Mouse (Mus musculus) urinary bladder, adult 18-20 months (tissue): Measurements from ENCODE around the gene Nell1.

Source experiments
- DNase-seq, 2 experiments: peaks; one replicate each; pipeline ENCODE4 v3.0.0; 2022; ENCODE audit warnings: low spot score in 2 of 2, mixed read lengths in 2 of 2

Nell1 gene

DNA sequence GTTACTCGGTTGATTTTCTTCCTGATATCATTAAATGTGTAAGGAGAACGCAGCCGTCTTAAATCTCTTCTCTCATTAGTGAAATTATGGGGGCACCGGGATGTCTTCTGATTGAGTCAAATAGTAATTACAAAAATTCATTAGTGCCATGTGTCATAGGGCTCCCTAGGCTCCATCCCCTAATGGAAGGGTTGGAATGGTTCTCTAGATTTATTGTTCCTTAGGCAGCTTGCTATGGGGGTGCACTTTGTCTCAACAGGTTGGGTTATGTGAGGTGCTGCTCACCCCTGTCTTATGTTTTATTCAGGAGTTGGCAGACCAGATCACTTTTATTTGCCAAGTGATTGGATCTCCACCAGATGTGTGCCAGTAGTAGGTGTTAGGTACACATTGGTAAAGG is 75.5 kb downstream of the Nell1 start:
- no peak for DNase-seq

DNA sequence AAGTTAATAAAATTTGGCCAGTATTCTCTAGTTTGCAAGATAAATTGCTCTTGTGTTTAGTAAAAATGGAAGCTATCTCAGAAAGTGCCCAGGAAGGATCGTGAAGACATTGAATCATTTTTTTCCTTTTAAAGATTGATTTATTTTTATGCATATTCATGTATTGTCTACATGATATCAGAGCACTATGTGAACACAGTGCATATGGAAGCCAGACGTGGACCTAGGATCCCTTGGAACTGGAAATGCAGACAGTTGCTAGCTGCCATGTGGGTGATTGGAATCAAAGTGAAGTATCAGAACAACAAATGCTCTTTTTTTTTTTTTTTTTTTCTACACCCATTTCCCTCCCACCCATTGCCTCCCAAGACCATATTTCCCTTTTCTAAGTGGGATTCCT is 79.0 kb downstream of the Nell1 start:
- no peak for DNase-seq

DNA sequence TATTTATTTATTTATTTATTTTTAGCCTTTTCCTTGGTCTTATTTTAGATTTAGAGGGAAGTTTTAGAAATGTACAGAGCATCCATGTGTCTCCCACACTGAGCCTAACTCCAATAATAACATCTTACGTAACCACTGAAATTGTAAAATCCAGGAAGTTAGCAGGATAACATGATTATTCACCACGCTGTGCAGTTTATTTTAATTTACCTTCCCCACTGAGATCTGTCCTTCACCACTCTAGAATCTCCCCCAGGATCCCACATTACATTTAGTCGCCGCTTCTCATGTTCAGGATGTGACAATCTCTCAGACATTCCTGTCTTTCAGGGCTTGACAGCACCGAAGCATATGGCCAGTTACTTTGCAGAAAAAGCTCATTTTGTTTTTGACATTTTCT is 119.8 kb downstream of the Nell1 start:
- DNase-seq: no peak

DNA sequence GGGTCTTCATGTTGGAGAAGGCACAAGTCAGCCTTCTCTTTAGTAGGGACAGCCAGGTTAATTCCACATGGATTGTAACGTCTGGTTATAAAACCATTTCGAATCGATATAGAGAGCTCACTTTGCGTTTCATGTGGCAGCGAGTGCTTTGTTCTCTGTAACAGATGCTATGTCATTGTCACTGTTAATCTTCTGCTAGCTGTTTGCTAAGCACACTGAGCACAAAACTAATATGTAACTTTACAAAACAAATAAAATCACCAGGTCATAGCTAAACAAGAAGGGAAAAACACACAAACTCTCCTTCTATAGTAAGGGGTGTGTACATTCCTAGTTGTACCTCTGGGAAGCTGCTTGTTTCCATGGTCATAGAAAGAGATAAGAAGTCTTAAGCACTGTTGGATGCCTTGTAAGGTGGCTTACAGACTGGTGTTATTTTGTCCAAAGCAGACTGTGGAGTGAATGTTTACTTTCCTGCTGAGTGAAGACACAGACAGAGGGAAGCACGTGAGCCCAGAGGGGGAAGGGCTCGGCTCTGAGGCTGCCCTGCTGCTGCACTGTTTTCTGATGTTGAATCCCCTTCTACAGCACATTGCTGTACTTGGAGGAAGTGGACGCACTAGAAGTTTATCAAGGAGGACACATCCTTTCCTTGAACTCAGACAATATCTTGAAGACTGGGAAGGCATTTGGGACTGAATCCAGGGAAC is 131.1 kb downstream of the Nell1 start:
- DNase-seq: no peak

DNA sequence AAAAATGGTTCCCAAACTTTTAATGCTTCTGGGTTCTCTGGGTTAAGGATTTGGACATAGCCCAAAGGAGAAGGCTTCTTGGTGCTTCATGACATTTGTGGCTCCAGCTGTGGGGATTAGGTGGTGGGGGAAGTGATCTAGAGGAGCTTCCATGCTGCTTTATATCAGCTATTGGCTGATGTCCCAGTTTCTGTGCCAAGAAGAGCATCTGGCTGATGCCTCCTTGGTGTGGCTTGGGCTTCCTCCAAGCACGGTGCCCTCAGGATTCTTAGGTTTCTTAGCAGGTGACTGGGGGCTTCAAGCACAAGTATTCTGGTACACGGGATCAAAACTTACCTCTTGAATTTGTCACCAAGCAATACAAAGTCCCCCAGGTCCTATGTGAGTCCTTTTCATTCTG is 132.6 kb downstream of the Nell1 start:
- DNase-seq: no peak

DNA sequence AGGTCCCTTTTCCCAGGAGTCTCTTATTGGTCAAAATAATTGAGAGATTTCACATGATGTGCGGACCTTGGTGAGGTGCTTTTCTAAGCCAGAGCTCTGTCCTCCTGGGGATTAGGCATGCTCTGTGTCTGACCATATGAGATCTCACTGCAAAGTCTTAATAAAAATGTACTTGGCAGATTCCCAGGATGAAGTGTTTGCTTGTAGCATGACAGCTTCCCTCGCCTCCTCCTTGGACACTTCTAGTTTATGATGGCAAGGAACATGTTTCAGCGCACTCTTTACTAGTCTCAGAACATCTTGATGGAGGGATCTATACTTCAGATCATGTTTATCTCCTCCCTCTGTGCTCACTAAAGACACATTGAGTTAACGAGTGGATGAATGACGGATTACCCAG is 143.7 kb downstream of the Nell1 start:
- no peak for DNase-seq

DNA sequence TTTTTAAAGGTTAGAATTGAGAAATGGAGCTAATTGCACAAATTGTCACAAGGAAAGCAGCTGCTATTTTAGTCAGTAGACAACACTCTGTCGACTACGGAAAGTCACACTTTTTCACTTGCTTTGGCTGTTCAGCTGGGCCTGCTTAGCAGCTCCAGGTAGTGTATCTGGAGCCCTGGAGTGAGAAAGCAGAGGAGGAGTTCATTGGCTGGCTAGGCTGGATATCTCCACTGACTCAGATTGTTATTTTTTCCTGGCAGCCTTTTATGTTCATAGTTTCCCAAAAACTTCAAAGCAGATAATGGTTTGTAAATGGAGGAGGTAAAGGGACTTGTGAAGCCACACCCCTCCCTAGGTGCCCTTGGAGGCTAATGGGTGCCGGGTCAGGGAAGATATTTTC is 163.0 kb downstream of the Nell1 start:
- no peak for DNase-seq

DNA sequence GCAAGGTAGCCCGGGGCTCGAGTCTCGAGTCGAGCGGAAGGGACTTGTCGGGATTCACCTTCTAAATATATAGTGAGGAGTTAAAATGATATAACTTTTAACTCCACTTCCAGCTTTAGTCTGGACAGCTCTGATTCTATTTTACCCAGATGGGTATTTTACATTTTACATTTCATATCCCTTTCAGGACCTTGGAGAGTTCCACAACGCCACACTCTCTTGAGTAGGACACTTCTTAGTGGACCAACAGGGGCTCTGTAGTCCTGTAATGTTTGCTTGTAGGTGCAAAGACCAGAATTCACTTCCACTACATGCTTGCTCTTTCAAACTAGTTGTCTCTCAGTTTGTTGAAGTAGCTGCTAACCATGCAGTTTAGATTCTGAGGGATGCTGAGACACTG is 174.7 kb downstream of the Nell1 start:
- DNase-seq: no peak

DNA sequence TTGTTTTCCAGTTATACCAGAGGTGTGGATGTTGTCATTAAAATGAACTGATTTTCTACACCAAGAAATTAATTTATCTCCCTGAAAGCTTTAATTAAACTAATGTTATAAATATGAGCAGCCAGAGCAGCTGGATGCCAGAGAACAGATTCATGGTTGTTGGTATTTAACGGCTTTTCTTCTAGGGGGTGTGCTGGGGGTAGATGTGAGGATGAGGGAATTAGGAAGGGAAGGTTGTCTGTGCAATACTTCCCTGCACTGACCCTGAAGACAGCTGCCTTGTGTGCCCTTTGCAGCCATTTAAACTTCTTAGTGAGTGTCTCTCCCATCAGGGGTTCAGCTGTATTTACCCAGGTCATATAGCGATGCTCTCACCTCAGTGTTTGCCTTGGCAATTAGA is 176.2 kb downstream of the Nell1 start:
- no peak for DNase-seq

DNA sequence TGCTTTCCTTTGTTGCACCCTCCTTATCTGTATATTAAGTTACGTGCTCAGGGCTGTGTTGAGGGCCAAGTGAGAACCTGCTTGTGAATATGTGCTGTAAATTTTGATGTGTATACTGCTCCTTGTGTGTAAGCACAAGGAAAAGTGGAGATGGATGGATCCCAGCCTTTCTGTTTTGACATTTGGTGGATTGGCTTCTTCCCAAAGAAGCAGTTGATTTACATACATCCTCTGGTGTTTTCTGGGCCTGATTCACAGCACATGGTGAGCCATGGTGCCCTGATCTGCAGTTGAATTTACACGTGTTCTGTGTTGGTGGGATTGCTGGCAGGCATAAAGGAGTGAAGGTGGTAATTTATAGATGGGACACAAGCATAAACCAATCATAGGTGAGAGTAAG is 179.0 kb downstream of the Nell1 start:
- no peak for DNase-seq

DNA sequence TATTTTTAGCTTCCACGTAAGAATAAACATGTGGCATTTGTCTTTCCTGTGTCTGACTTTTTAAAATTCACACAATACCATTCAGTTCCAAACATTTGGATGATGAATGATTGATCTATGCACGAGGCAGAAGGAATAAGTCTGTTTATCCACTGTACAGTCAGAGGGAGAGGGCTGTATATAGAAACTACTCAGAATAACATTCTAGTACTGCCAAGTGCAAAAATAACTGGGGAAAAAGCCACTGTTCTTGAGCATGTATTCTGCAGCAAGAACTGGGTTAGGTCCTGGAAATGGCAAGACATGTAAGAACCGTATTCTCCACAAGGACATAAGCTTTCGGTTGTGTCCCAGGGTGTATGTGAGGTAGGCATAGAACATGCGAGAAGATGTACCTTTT is 187.9 kb downstream of the Nell1 start:
- no peak for DNase-seq

DNA sequence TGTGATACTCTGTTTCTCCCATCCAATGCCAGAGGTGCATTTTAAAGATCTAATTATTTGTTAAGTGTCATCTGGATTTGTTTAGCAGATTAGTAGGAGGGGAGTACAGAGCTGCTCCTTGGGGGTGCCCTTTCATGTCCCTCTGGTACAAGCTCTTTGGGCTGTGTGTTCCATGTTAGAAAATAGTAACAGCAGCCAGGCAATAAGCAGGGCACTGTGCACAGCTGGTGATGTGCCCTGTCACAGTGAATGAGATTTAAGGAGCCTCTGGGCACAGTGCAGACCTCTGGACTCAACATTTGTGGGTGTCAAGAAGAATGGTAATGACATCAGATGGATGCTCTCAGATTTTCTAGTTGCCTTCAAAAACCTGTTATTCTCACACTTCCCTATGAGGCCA is 194.1 kb downstream of the Nell1 start:
- DNase-seq: no peak

DNA sequence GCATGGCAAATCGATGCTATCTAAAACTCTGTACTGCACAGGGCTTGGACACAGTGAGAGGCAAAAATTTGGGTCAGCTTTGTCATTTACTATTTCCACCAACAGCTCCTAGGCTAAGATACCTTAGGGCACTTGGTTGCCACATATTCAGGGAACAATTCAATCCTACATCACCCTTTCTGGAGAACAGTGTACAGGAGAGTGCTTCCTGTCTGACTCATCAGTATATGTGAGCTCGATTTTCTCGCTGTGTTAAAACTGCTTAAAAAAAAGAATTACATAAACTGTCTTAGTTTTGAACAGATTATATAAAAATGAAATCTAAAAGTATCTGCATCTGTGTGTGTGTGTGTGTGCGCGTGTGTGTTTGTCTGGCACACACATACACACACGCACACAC is 211.6 kb downstream of the Nell1 start:
- no peak for DNase-seq

DNA sequence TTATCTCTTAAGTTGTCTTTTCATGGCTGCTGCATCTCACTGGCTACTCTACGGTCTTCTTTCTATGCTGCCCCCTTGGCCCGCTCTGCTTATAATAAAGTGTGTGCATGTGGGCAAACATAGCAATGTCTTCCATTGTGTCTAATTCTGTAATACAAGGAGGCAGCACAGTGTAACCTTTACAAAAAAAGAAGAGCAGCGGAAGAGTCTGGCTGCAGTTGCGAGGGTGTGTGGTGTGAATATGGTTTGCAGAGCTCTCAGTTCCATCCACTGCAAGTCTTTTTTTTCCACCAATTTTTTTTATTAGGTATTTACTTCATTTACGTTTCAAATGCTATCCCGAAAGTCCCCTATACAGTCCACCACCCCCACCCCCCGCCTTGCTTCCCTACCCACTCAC is 219.3 kb downstream of the Nell1 start:
- no peak for DNase-seq

DNA sequence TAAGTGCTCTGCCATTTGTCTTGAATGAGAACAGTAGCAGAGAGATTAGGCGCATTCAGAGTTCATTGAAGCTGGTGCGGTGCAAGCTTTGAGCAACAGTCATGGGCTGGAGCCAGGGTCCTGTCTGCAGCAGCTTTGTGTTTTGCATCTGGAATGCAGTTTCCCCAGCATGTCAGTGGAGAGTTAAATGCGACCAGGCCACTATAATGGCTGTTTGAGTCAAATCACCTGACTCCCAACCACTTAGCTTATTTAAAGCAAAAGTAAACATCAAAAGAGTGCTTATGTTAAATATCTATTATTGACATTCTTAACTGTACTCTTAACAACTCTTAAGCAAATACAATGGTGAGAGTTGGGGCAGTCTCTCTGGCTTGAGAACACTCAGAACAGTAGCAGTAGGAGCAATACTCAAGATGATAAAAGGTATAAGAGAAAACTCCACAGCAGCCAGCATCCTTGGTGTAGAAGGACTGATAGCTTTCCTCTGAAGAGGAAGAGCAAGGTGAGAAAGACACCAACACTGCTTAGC is 220.5 kb downstream of the Nell1 start:
- no peak for DNase-seq

DNA sequence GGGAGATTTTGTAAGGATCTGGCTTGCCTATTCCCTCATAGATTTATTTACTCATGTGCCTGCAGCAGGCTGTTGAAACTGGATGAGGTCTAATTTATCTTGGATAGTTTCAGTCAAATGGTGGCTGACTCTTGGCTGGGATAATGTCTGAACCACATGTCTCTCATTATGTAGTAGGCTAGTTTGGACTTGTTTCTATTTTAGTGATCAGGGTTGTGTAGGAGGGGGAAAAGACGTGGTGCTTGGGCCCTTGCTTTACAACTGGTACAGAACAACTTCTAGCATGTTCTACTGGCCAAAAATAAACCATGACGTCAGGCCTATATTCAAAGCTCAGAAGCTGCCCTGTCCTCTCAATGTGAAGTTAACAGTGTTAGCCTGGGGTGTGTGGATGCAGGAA is 230.6 kb downstream of the Nell1 start:
- no peak for DNase-seq

DNA sequence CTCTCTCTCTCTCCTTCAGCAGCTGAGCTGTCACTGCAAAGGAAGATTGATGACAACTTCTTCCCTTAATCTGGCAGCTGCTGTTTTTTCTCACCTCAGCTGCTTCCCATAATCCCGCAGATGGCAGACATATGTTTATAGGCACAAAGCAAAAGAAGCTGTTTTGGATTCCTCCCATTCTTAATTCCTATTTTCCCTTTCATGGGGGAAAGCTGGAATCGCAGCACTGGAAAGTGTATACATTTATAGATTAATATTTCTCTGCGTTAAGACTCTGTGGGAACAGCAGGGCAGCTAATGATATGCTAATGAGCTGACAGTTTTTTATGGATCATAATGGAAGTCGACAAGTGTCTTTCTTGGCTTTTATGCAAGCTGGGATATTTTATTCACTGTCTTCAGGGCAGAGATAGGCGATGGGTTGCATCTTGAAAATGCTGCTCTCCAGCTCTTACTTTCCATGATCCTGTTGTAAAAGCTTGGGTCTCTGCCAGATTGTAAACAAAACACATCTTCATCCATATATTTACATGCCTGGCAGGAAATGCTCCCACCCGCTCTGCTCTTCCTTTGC is 236.1 kb downstream of the Nell1 start:
- DNase-seq: no peak

DNA sequence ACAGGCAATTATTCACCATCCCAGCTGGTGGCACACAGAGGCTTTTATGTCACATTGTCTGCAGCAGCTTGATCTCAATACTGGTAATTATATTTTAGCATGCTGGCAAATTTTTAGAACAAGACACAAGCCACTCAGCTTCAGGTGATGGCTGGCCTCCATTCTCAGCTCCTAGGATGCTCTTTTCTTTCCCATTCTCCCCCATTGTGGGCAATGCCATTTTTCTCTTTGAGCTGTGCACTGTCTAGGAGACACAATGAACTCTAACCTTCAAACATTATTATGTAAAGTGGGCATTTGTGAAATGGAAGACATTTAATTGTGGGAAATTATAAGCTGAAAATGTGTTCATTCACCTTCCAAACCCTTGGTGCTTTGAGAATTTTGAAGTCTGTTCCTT is 247.2 kb downstream of the Nell1 start:
- DNase-seq: no peak

DNA sequence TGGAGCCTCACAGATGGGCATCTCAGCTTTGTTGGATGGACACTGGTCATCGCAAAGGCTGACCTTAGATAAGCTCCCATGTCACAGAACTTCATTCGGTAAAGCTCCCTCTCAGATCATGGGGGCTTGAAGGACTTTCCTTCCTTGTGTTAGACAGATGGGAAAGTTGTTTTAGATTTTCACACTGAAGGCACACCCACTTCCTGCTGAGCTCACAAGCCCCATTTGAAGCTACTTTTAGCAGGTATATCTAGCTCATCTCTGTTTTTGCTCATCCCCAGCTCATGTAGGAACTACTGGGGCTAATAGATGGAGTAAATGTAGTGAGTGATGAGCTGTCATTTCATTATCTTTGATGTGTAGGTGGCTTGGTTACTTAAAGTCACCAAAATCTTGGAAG is 252.0 kb downstream of the Nell1 start:
- no peak for DNase-seq

DNA sequence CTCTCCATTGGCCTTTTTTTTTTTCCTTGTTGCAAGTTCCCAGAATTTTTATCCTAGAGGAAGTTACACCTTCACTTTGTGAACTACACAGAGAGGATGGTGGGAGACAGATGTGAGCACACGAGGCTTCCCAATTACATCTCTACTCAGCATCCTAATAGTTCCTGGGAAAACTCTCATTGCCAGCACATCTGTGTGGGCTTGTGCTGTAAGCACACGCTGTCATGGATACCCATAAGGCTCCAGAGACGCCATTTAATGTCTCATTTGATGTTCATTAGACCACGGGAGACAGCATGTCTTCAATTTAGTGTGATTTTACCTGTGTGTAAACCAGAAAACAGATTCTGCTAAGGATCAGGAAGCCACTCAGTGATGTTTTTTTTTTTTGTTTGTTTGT is 253.6 kb downstream of the Nell1 start:
- no peak for DNase-seq

DNA sequence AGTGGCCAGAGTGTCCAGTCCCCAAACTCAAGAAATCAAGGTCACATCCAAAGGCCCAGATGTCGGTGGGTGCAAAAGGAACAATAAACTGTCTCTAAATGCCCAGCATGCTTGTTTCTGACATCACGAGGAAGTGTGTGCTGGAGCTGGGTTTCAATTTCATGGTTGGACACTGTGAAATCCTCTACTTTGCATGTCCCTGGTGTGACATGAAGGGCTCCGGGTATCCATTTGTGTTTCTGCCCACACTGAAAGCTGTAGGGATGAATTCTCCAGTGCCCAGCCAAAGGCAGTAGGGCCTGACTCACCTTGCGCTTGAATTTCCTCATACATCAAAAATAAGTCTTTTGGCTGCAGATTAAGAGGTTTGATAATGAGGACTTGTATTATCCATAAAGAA is 266.5 kb downstream of the Nell1 start:
- no peak for DNase-seq

DNA sequence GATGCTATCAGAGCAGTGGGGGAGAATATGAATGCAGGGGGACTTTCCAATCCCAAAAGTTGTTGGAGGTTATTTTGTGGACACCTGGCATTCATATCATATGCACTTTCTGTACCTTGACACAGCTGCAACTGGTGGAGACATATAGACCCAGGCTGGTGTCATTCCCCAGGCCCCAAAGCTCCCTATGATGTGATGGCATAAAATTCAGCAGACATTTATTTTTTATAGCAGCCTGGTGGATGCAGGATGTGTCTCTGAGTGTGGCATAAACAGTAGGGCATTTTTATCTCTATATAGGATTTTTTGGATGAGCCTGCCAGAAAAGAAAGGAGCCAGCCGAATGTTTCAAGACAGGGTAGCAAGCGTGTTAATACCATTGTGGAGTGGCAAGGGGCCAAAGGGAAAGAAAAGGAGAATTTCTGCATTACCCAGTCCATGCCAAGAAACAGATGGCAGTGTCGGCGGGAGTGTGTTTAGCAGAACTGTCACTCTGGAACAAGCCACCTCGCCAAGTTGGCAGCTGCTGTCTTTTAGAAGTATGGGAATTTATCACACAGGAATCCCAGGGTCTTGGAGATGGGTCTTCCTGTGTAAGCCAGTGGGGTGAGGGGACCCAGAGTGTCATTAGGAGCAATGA is 267.1 kb downstream of the Nell1 start:
- DNase-seq: no peak

DNA sequence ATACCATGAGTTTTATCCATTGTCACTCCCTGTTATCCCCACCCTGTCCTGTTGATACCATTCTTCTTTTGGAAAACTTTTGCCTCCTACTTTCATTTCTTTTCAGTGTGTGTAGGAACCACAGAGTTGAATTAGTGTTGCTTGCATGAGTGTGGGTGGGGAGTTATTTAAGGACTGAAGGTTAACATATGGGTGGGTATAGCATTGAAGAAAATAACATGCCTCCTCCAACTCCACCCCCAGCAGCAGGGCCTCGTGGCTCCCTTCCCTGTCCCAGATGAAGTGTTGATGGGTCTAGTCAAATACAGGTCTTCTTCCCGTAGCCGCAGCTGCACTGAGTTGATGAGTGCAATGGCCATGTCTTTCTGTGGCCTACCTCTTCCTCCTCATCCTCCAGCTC is 278.5 kb downstream of the Nell1 start:
- DNase-seq: no peak
